Mouse (Mus musculus) cerebellum, adult 2 months (tissue): ENCODE data around the gene Nars2.

Experiments
- CTCF ChIP-seq: fragments of 200-500 bp; IDR thresholded peaks from 2 replicates; pipeline ENCODE4 v1.5.1; 2011; ENCODE audit warnings: low read depth, mild to moderate bottlenecking, control low read depth, low read length, moderate library complexity, borderline replicate concordance; ENCODE audit not compliant: insufficient read depth
- POLR2A ChIP-seq: fragments of 200-500 bp; IDR thresholded peaks from 2 replicates; pipeline ENCODE4 v1.6.1; 2011; ENCODE audit warnings: low read length, control low read depth, borderline replicate concordance; ENCODE audit not compliant: insufficient read depth

DNA sequence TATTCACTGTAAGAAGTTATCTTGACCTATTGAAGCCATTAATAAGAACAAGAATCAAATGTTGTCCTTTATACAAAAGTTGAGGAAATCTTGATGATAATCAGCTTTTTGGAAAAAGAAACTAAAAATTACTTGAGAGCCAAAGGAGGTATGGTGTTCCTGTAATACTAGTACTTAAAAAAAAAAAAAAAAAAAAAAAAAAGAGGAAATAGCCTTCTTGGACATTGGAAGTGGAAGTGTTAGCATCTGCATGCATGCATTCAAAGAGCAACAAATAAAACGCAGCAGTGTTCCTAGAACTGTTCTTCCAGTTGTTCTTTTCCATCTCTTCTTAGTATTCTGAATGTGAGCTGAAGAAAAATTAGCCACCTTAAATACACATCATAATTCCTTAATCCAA is 25.9 kb downstream of the Nars2 start:
- no peak for TF ChIP-seq CTCF
- TF ChIP-seq POLR2A = no peak
